Mouse (Mus musculus) lung, embryonic 14.5 days (tissue): ENCODE results near the gene Itgb5. TPM values are rescaled to one million over a fixed set of nuclear protein-coding genes. Genes with fewer than 3 reads are reported as not detected.

Experiments
- ATAC-seq: fragments of 200-750 bp; cut with Nextera tagmentation; 2 replicates; pipeline ENCODE4 v1.8.0; 2017; ENCODE audit warnings: mild to moderate bottlenecking, moderate TSS enrichment, moderate library complexity; ENCODE audit not compliant: insufficient read depth
- DNase-seq: peaks from one replicate; pipeline ENCODE4 v3.0.0-alpha.2; 2015
- H3K27ac ChIP-seq: fragments of 300-500 bp; sonication (generic); 2 replicates; pipeline ENCODE4 v1.5.1; 2014; ENCODE audit warnings: low read depth, mild to moderate bottlenecking, moderate library complexity
- H3K27me3 ChIP-seq: fragments of 300-500 bp; sonication (generic); 2 replicates; pipeline ENCODE4 v1.6.1; 2014; ENCODE audit warnings: low read length, control low read depth; ENCODE audit not compliant: insufficient read depth
- H3K36me3 ChIP-seq: fragments of 300-500 bp; sonication (generic); 2 replicates; pipeline ENCODE4 v1.6.1; 2014; ENCODE audit warnings: control low read depth; ENCODE audit not compliant: insufficient read depth
- H3K4me1 ChIP-seq: fragments of 300-500 bp; sonication (generic); 2 replicates; pipeline ENCODE4 v1.6.1; 2014; ENCODE audit warnings: antibody characterized with exemption, control low read depth; ENCODE audit not compliant: insufficient read depth
- H3K4me2 ChIP-seq: fragments of 300-500 bp; sonication (generic); 2 replicates; pipeline ENCODE4 v1.6.1; 2014; ENCODE audit warnings: mild to moderate bottlenecking
- H3K4me3 ChIP-seq: fragments of 300-500 bp; sonication (generic); 2 replicates; pipeline ENCODE4 v1.5.1; 2014; ENCODE audit warnings: low read depth, low read length
- H3K9ac ChIP-seq: fragments of 300-500 bp; sonication (generic); 2 replicates; pipeline ENCODE4 v1.6.1; 2014
- H3K9me3 ChIP-seq: fragments of 300-500 bp; sonication (generic); 2 replicates; pipeline ENCODE4 v1.6.1; 2016; ENCODE audit warnings: low read depth, low read length, control low read depth
- CTCF ChIP-seq: IDR thresholded peaks from 2 replicates; pipeline ENCODE4 v1.5.1; 2016; ENCODE audit warnings: antibody characterized with exemption, low read depth
- WGBS: fragments of 180-500 bp; shearing (Covaris S2); extraction: QIAGEN DNeasy Blood & Tissue Kit; methylation state at CpG from one replicate; pipeline ENCODE4 v1.1.7; 2014; 5-methylcytosine and 5-hydroxymethylcytosine counted together
- polyA plus RNA-seq: library from polyadenylated mRNA; unstranded; fragments of >200 nt; fragmentation: Nextera tagmentation; extraction: Ambion mirVana; gene quantifications from 2 replicates; pipeline ENCODE4 v1.2.1, GENCODE M21; 2014

The Itgb5 gene
- polyA plus RNA-seq, 1 experiment from 2014 or later, result 64.5 TPM

GRCm38 (mm10) chr16:33954793-33955192 is 125.3 kb downstream of the Itgb5 start:
- Histone ChIP-seq H3K27me3 (no peaks in the 10 kb centered on the region), H3K4me2 (no peak overlapping the region), H3K27ac (no peak overlapping the region), H3K4me3 (no peak overlapping the region), H3K36me3 (peaks cover 65% of the 10 kb centered on the region), H3K9ac (no peak overlapping the region), H3K4me1 (no peaks in the 10 kb centered on the region), H3K9me3 (no peaks in the 10 kb centered on the region)
- ATAC-seq (no peak), DNase-seq (no peak)
- TF ChIP-seq CTCF, result no peak
- WGBS, result 94% methylated on average over 1 of the region's 1 CpGs

DNA sequence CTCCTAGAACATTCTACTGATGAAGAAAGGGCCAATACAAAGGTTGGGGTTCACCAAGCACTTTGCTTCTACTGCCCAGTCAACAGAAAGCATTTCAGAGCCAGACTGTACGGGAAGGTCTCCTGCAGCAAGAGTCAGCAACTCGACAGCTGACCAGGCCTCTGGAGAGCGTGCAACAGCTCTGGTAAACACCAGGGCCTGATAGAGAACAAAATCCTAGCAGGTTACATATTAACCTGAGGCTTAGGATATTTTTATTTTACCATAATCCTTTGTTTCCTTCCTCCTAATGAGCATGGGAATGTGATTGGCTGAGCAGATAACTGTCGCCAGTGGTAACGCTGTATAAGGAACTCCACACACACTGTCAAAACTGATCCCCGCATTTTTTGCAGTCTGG is 134.0 kb downstream of the Itgb5 start:
- H3K4me2 ChIP-seq, result no peak overlapping the region
- peaks cover 52% of the 10 kb centered on the region for H3K36me3 ChIP-seq
- no peak overlapping the region for H3K9ac ChIP-seq
- 71% methylated on average over 6 of the region's 6 CpGs for WGBS
- H3K4me1 ChIP-seq, result no peaks in the 10 kb centered on the region
- H3K4me3 ChIP-seq, result no peak overlapping the region
- H3K27ac ChIP-seq, result no peak overlapping the region
- TF ChIP-seq CTCF, result no peak
- no peaks in the 10 kb centered on the region for H3K9me3 ChIP-seq
- ATAC-seq (no peak), DNase-seq (no peak)
- no peaks in the 10 kb centered on the region for H3K27me3 ChIP-seq

DNA sequence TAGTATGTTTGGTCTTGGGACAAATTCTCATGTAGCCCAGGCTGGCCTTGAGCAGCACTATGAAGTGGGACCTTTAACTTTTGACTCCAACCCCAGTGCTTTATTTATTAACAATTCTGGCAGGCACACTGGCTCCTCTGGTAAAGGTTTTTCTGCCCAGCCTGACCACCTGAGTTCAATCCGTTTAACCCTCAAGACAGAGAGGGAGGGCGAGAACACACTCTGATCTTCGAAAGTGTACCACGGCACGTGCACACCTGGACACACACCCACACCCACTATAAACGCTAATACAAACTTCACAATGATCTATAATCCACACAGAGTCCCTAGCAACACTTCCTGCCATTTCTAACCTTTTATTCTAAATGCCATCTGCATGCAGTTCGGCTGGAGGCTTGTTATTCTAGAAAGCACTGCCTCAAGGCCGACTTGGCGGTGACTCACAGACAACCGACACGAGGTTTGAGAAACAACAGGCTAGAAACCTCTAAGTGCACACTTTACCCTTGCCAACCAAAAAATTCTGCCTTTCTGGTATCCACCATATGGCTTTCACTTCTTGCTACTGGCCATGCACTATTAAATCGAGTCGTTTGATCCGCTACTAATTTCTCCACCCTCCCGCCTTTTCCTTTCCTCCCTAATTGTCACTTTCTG is 136.5 kb downstream of the Itgb5 start:
- Histone ChIP-seq H3K9ac (peak overlapping the region; percentile 80), H3K4me2 (peak overlapping the region; percentile 86), H3K4me3 (peak overlapping the region; percentile 90), H3K36me3 (peaks cover 27% of the 10 kb centered on the region), H3K9me3 (no peaks in the 10 kb centered on the region), H3K4me1 (no peaks in the 10 kb centered on the region), H3K27ac (peak overlapping the region; percentile 75; the same call in 1 of the 2 replicates), H3K27me3 (no peaks in the 10 kb centered on the region)
- ATAC-seq (peak; percentile 5; the same call in 1 of the 2 replicates), DNase-seq (peak; percentile 59)
- 8% methylated on average over 15 of the region's 15 CpGs for WGBS
- no peak for TF ChIP-seq CTCF

DNA sequence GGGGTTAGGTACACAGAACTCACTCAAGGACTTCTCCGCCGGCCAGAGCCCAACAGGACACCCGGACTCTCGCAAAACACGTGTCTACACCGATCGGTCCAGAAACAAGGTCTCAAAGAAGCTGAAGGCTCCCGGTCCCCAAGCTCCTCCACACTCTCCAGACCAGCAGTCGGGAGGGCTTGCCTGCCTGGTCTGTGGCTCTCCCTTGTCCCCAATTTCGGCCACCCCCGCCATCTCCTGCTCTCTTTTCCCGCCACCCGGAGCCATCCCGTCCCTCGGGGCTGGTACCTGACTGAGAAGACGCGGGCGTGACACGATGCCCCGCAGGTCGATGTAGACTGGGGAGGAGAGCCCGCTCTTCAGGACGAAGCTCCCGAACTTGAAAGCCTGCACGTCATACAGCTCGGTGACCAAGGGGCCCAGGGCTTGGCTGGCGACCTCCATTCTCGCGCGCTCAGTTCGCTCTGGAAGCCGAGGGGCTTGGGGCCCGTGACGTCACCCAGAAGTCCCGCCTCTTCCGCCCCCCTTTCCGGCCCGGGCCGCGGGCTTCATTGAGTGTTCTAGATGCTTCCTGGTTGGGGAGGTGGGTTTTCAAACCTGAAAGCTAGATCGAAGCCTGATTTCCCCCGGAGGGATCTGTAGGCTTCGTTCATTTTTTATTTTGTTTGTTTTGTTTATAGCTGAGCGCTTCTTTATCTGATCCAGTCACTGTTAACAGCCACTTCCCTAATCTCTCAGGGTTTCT is 137.2 kb downstream of the Itgb5 start, which contains the start of gene Umps:
Umps (minus strand) TSS at position 501 of the 745 bp plus-strand sequence.
- Histone ChIP-seq H3K36me3 (peaks cover 20% of the 10 kb centered on the region), H3K4me3 (peak within 1 kb of the TSS; percentile 90), H3K4me1 (no peaks in the 10 kb centered on the region), H3K4me2 (peak within 1 kb of the TSS; percentile 86), H3K9me3 (no peaks in the 10 kb centered on the region), H3K27me3 (no peaks in the 10 kb centered on the region), H3K27ac (peak within 1 kb of the TSS; percentile 75), H3K9ac (peak within 1 kb of the TSS; percentile 80)
- TF ChIP-seq CTCF, result no peak
- ATAC-seq (peak; percentile 93), DNase-seq (peak; percentile 94)
- WGBS, result under 1% methylated on average over 44 of the region's 44 CpGs

GRCm38 (mm10) chr16:33967283-33967640 is 137.8 kb downstream of the Itgb5 start:
- WGBS, result 56% methylated on average over 2 of the region's 2 CpGs
- Histone ChIP-seq H3K9ac (peak overlapping the region; percentile 80), H3K27ac (no peak overlapping the region), H3K4me1 (no peaks in the 10 kb centered on the region), H3K36me3 (peaks cover 14% of the 10 kb centered on the region), H3K4me3 (peak overlapping the region; percentile 90), H3K9me3 (no peaks in the 10 kb centered on the region), H3K27me3 (no peaks in the 10 kb centered on the region), H3K4me2 (peak overlapping the region; percentile 86)
- peak; percentile 30 for DNase-seq
- ATAC-seq, result no peak; the same call in 1 of the 2 replicates
- no peak for TF ChIP-seq CTCF

GRCm38 (mm10) chr16:33979855-33980254 is 150.4 kb downstream of the Itgb5 start:
- no peaks in the 10 kb centered on the region for H3K9me3 ChIP-seq
- no peak overlapping the region for H3K4me3 ChIP-seq
- no peaks in the 10 kb centered on the region for H3K4me1 ChIP-seq
- ATAC-seq (no peak), DNase-seq (peak; percentile 16)
- 56% methylated on average over 2 of the region's 2 CpGs for WGBS
- no peak overlapping the region for H3K4me2 ChIP-seq
- no peak for TF ChIP-seq CTCF
- no peak overlapping the region for H3K9ac ChIP-seq
- no peaks in the 10 kb centered on the region for H3K27me3 ChIP-seq
- H3K27ac ChIP-seq, result no peak overlapping the region
- H3K36me3 ChIP-seq, result no peaks in the 10 kb centered on the region

DNA sequence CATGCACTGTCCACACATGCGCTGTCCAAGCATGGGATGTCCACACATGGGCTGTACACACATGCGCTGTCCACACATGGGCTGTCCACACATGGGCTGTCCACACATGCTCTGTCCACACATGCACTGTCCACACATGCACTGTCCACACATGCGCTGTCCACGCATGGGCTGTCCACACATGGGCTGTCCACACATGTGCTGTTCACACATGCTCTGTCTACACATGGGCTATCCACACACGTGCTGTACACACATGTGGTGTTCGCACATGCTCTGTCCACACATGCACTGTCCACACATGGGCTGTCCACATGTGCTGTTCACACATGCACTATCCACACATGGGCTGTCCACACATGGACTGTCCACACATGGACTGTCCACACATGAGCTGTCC is 154.2 kb downstream of the Itgb5 start:
- Histone ChIP-seq H3K27me3 (no peaks in the 10 kb centered on the region), H3K4me3 (no peak overlapping the region), H3K9me3 (no peaks in the 10 kb centered on the region), H3K4me1 (no peaks in the 10 kb centered on the region), H3K9ac (no peak overlapping the region), H3K36me3 (no peaks in the 10 kb centered on the region), H3K27ac (no peak overlapping the region), H3K4me2 (no peak overlapping the region)
- TF ChIP-seq CTCF, result no peak
- WGBS, result 91% methylated on average over 6 of the region's 6 CpGs
- no peak for ATAC-seq
- DNase-seq, result no peak
